In genomic region chr1:91913850-91914249, GRCm38 (mm10) we compare ENCODE assay signal across 9 mouse cellular contexts.
A peak's percentile ranks its signal among the peaks of the same experiment; 100 is the strongest.
DNase-seq lines count a peak whose midpoint lies in the region; ATAC-seq and TF ChIP-seq lines count a peak whose summit lies in the region.
"Had no signal": no experiment of that assay in that cellular context is flagged by ENCODE, and none has a peak within 500 bp of the region (broad histone marks: within the 10 kb centered on the region; RNA-seq: fewer than 3 reads in every experiment).

No protein-coding gene starts in this region.

- ATAC-seq in midbrain, embryonic 14.5 days (ENCODE audit: low FRiP score, low TSS enrichment): no peak
- no peak for ATAC-seq in midbrain, embryonic 16.5 days
- peak; percentile 40; the same call in 1 of the 2 replicates for ATAC-seq in megakaryocyte-erythroid progenitor cell, adult 5-6 weeks (replicated peaks; ENCODE audit: low FRiP score, low TSS enrichment, poor library complexity, severe bottlenecking)

- no peaks in the 10 kb centered on the region for H3K9me3 ChIP-seq in midbrain, embryonic 14.5 days (ENCODE audit: control insufficient read depth, low read length)
- H3K9me3 ChIP-seq in midbrain, embryonic 16.5 days (replicated peaks; ENCODE audit: control insufficient read depth, low read length, poor library complexity, severe bottlenecking): no peaks in the 10 kb centered on the region
- H3K9me3 ChIP-seq: hindbrain, embryonic 15.5 days had no signal

- H3K4me1 ChIP-seq in midbrain, embryonic 14.5 days (ENCODE audit: control insufficient read depth, insufficient read depth, low read length): no peaks in the 10 kb centered on the region
- no peaks in the 10 kb centered on the region for H3K4me1 ChIP-seq in midbrain, embryonic 16.5 days (ENCODE audit: control insufficient read depth, insufficient read depth, low read length)
- no peaks in the 10 kb centered on the region for H3K4me1 ChIP-seq in cerebellum, adult 2 months (ENCODE audit: control insufficient read depth, insufficient read depth, low read length)
- H3K4me1 ChIP-seq: hindbrain, embryonic 15.5 days had no signal

- H3K9ac ChIP-seq in midbrain, embryonic 14.5 days (replicated peaks; ENCODE audit: low read length): no peak overlapping the region
- H3K9ac ChIP-seq in midbrain, embryonic 16.5 days (ENCODE audit: low read depth, low read length): no peak overlapping the region
- H3K9ac ChIP-seq: hindbrain, embryonic 15.5 days had no signal

- no peak overlapping the region for H3K27ac ChIP-seq in midbrain, embryonic 14.5 days (replicated peaks; ENCODE audit: low read depth, low read length)
- no peak overlapping the region for H3K27ac ChIP-seq in midbrain, embryonic 16.5 days (ENCODE audit: low read length)
- no peak overlapping the region for H3K27ac ChIP-seq in cerebellum, adult 2 months (ENCODE audit: insufficient read depth, low read length)
- H3K27ac ChIP-seq: hindbrain, embryonic 15.5 days had no signal

- no peak for TF ChIP-seq POLR2A in cerebellum, adult 2 months (IDR thresholded peaks at IDR 0.05; ENCODE audit: borderline replicate concordance, insufficient read depth, low read length)

- no peaks in the 10 kb centered on the region for H3K36me3 ChIP-seq in midbrain, embryonic 14.5 days (ENCODE audit: control insufficient read depth, insufficient read depth, low read length)
- no peaks in the 10 kb centered on the region for H3K36me3 ChIP-seq in midbrain, embryonic 16.5 days (ENCODE audit: control insufficient read depth, insufficient read depth, low read length)
- H3K36me3 ChIP-seq: hindbrain, embryonic 15.5 days had no signal

- H3K27me3 ChIP-seq in midbrain, embryonic 14.5 days (ENCODE audit: control insufficient read depth, insufficient read depth, low read length): no peaks in the 10 kb centered on the region
- no peaks in the 10 kb centered on the region for H3K27me3 ChIP-seq in midbrain, embryonic 16.5 days (ENCODE audit: control insufficient read depth, insufficient read depth, low read depth, low read length)
- no peaks in the 10 kb centered on the region for H3K27me3 ChIP-seq in cerebellum, adult 2 months (ENCODE audit: control insufficient read depth, insufficient read depth, low read length)
- H3K27me3 ChIP-seq: hindbrain, embryonic 15.5 days had no signal

- 48% methylated on average over 6 of the region's 6 CpGs for WGBS in midbrain, embryonic 14.5 days
- WGBS in midbrain, embryonic 16.5 days: 49% methylated on average over 6 of the region's 6 CpGs
- WGBS in cerebellum, adult 2 months: 61% methylated on average over 6 of the region's 6 CpGs

- no peak overlapping the region for H3K4me3 ChIP-seq in midbrain, embryonic 14.5 days (replicated peaks; ENCODE audit: low read depth, low read length)
- H3K4me3 ChIP-seq in midbrain, embryonic 16.5 days (ENCODE audit: low read depth, low read length): no peak overlapping the region
- H3K4me3 ChIP-seq in cerebellum, adult 2 months (replicated peaks; ENCODE audit: insufficient read depth, low read depth, low read length): no peak overlapping the region
- H3K4me3 ChIP-seq: hindbrain, embryonic 15.5 days had no signal

- peak; percentile 20 for DNase-seq in cerebellum, adult 11 months
- DNase-seq in cerebellum, adult 11-12 months: no peak
- peak; percentile 48 for DNase-seq in midbrain, embryonic 14.5 days
- DNase-seq in cerebellum, adult 2 months: peak; percentile 26 to 49
- DNase-seq in hindlimb bud, embryonic 11.5 days (ENCODE audit: extremely low spot score, low read depth, low spot score): peak; percentile 10
- peak; percentile 43 to 45 for DNase-seq in urinary bladder, postnatal 36 days (ENCODE audit: low spot score in 2 of 2)

- H3K4me2 ChIP-seq in midbrain, embryonic 14.5 days (ENCODE audit: low read length): no peak overlapping the region
- no peak overlapping the region for H3K4me2 ChIP-seq in midbrain, embryonic 16.5 days (ENCODE audit: low read length)
- H3K4me2 ChIP-seq: hindbrain, embryonic 15.5 days had no signal

- TF ChIP-seq CTCF in cerebellum, adult 2 months (IDR thresholded peaks at IDR 0.05; ENCODE audit: borderline replicate concordance, insufficient read depth, low read depth, low read length): peak; percentile 62; the same call in 1 of the 2 replicates
